Mouse (Mus musculus) kidney, embryonic 14.5 days (tissue): ENCODE measurements around the gene Slc8a3. TPM values are rescaled to one million over a fixed set of nuclear protein-coding genes. Genes with fewer than 3 reads are reported as not detected.

Experiments used
- ATAC-seq: fragments of 200-750 bp; cut with Nextera tagmentation; 2 replicates; pipeline ENCODE4 v1.8.0; 2017; ENCODE audit warnings: moderate number of reproducible peaks, mild to moderate bottlenecking, moderate TSS enrichment, moderate library complexity; ENCODE audit not compliant: low FRiP score, low TSS enrichment
- H3K27ac ChIP-seq: fragments of 300-500 bp; sonication (generic); 2 replicates; pipeline ENCODE4 v1.5.1; 2014; ENCODE audit warnings: low read depth, mild to moderate bottlenecking, low read length, moderate library complexity, mixed read lengths
- H3K27me3 ChIP-seq: fragments of 300-500 bp; sonication (generic); 2 replicates; pipeline ENCODE4 v1.6.1; 2014; ENCODE audit warnings: mild to moderate bottlenecking, low read length; ENCODE audit not compliant: control insufficient read depth, insufficient read depth
- H3K36me3 ChIP-seq: fragments of 300-500 bp; sonication (generic); 2 replicates; pipeline ENCODE4 v1.6.1; 2014; ENCODE audit warnings: low read length, mixed read lengths; ENCODE audit not compliant: control insufficient read depth, insufficient read depth
- H3K4me1 ChIP-seq: fragments of 300-500 bp; sonication (generic); 2 replicates; pipeline ENCODE4 v1.6.1; 2014; ENCODE audit warnings: low read length, mixed read lengths; ENCODE audit not compliant: control insufficient read depth, insufficient read depth
- H3K4me2 ChIP-seq: fragments of 300-500 bp; sonication (generic); replicated peaks from 2 replicates; pipeline ENCODE4 v1.6.1; 2014; ENCODE audit warnings: low read depth, mild to moderate bottlenecking, low read length
- H3K4me3 ChIP-seq: fragments of 300-500 bp; sonication (generic); 2 replicates; pipeline ENCODE4 v1.5.1; 2014; ENCODE audit warnings: mild to moderate bottlenecking, low read length
- H3K9ac ChIP-seq: fragments of 300-500 bp; sonication (generic); 2 replicates; pipeline ENCODE4 v1.6.1; 2014; ENCODE audit warnings: low read depth, mild to moderate bottlenecking, low read length, moderate library complexity
- H3K9me3 ChIP-seq: fragments of 300-500 bp; sonication (generic); 2 replicates; pipeline ENCODE4 v1.6.1; 2016; ENCODE audit warnings: low read length; ENCODE audit not compliant: control insufficient read depth
- WGBS: fragments of 180-500 bp; shearing (Covaris S2); extraction: QIAGEN DNeasy Blood & Tissue Kit; methylation state at CpG from one replicate; pipeline ENCODE4 v1.1.7; 2014; 5-methylcytosine and 5-hydroxymethylcytosine counted together
- polyA plus RNA-seq: library from polyadenylated mRNA; unstranded; fragments of >200 nt; fragmentation: Nextera tagmentation; extraction: Ambion mirVana; gene quantifications from 2 replicates; pipeline ENCODE4 v1.2.1, GENCODE M21; 2014

Gene Slc8a3
- polyA plus RNA-seq, 1 experiment from 2014 or later, result 0.41 TPM

DNA sequence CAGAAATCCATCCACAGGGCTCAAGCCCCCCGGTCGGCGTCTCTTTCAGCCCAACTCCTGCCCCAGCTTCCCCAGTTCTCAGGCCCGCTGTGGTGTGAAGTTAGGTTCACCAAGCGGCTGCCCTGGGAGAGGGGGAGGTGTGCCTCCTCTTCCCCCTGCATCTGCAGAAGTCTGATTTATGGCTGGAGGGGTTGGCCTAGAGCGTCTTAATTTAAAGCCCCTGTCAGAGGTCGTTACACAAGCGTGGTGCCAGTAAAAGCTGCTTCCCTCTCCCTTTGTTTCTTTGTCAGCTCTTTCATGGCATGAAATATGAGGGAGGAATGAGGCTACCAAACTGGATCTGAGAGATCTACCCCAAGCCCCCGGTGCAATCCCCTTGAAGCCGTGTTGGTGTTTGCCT lies 166.9 kb downstream of the Slc8a3 start:
- ATAC-seq, result peak; percentile 86
- Histone ChIP-seq H3K4me3 (no peak overlapping the region), H3K27ac (no peak overlapping the region), H3K4me1 (peaks cover 11% of the 10 kb centered on the region), H3K36me3 (no peaks in the 10 kb centered on the region), H3K4me2 (no peak overlapping the region), H3K27me3 (peaks cover 57% of the 10 kb centered on the region), H3K9me3 (no peaks in the 10 kb centered on the region), H3K9ac (peak overlapping the region; percentile 8; the same call in 1 of the 2 replicates)
- WGBS, result 0% methylated on average over 10 of the region's 10 CpGs

DNA sequence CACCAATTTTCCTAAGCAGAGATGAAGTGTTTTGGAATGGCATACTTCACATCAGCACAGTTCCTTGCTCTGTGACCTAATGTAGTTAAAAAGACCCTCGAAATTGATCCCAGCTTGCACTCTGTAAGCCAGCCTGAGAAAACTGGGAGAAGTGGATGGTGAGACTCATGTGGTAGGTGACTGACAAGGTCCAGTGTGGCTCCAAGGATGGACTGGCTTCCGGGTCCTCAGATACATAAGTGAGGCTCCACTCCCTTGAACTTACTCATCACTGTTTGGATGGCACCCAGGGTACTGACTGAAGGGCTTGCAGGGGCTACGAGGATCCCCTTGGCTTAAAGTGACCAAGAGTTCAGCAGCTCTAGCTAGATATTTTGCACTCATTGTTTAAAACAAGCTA lies 169.4 kb downstream of the Slc8a3 start:
- H3K4me3 ChIP-seq, result no peak overlapping the region
- no peak overlapping the region for H3K9ac ChIP-seq
- no peaks in the 10 kb centered on the region for H3K9me3 ChIP-seq
- H3K27me3 ChIP-seq, result peaks cover 44% of the 10 kb centered on the region
- no peak for ATAC-seq
- H3K4me2 ChIP-seq, result no peak overlapping the region
- H3K4me1 ChIP-seq, result peaks cover 11% of the 10 kb centered on the region
- 90% methylated on average over 3 of the region's 3 CpGs for WGBS
- no peak overlapping the region for H3K27ac ChIP-seq
- H3K36me3 ChIP-seq, result no peaks in the 10 kb centered on the region

- Histone ChIP-seq H3K27ac (no peak overlapping the region), H3K27me3 (peaks cover 40% of the 10 kb centered on the region)
- no peak for ATAC-seq
Measured at GRCm38 (mm10) chr12:81163131-81163530, 169.8 kb downstream of the Slc8a3 start.

DNA sequence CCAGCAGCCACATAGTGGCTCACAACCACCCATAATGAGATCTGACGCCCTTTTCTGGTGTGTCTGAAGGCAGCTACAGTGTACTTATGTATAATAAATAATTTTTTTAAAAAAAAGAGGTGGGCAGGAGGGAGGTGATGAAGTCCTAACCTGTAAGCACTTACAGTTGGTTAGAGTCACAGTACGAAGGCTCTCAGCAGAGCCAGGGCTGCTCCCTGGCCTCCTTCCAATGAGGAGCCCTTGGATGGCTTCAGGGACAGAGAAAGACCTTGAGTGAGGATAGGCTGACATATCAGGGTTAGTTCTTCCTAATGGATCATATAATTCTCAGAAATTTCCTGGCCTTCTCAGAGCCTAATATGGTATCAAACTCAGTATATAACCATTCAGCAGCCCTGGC lies 171.7 kb downstream of the Slc8a3 start:
- Histone ChIP-seq H3K4me1 (peaks cover 8% of the 10 kb centered on the region), H3K36me3 (no peaks in the 10 kb centered on the region), H3K27ac (no peak overlapping the region), H3K9ac (no peak overlapping the region), H3K9me3 (no peaks in the 10 kb centered on the region), H3K4me2 (no peak overlapping the region), H3K4me3 (no peak overlapping the region), H3K27me3 (peaks cover 36% of the 10 kb centered on the region)
- no peak for ATAC-seq
- 81% methylated on average over 2 of the region's 2 CpGs for WGBS

More at GRCm38 (mm10) chr12:81163131-81163530, 169.8 kb downstream of the Slc8a3 start:
- 78% methylated on average over 3 of the region's 3 CpGs for WGBS
- Histone ChIP-seq H3K4me3 (no peak overlapping the region), H3K4me1 (peaks cover 11% of the 10 kb centered on the region), H3K4me2 (no peak overlapping the region), H3K9me3 (no peaks in the 10 kb centered on the region), H3K9ac (no peak overlapping the region), H3K36me3 (no peaks in the 10 kb centered on the region)

- H3K4me1 ChIP-seq, result peaks cover 4% of the 10 kb centered on the region
- H3K9ac ChIP-seq, result no peak overlapping the region
- no peaks in the 10 kb centered on the region for H3K36me3 ChIP-seq
- ATAC-seq, result no peak
- H3K4me3 ChIP-seq, result no peak overlapping the region
- H3K9me3 ChIP-seq, result no peaks in the 10 kb centered on the region
- 66% methylated on average over 5 of the region's 5 CpGs for WGBS
- no peak overlapping the region for H3K27ac ChIP-seq
- no peak overlapping the region for H3K4me2 ChIP-seq
- H3K27me3 ChIP-seq, result peaks cover 36% of the 10 kb centered on the region
Measured at GRCm38 (mm10) chr12:81160831-81161230, 172.1 kb downstream of the Slc8a3 start.

DNA sequence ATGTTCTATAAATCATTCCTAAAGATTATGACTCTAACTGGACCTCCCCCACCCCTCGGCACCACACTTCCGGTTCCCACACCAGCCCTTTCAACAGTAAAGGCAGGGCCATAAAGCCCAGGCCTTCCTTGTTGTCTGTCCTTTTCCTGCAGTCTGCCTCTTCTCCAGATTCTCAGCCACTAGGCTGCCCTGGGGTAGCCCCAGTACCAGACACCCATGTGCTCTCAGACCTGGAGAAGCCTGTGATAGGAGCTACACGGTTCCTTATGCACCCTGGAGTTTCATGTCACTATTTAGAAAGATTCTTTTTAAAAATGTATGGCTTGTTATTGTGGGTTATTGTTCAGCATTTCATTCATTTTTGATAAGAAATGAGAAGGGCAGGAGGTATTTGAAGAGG lies 172.6 kb downstream of the Slc8a3 start:
- H3K9me3 ChIP-seq, result no peaks in the 10 kb centered on the region

GRCm38 (mm10) chr12:81159947-81160346 lies 173.0 kb downstream of the Slc8a3 start:
- Histone ChIP-seq H3K36me3 (no peaks in the 10 kb centered on the region), H3K9ac (no peak overlapping the region), H3K4me3 (no peak overlapping the region), H3K4me1 (no peaks in the 10 kb centered on the region), H3K9me3 (no peaks in the 10 kb centered on the region), H3K27me3 (peaks cover 33% of the 10 kb centered on the region), H3K27ac (no peak overlapping the region), H3K4me2 (no peak overlapping the region)
- WGBS, result 16% methylated on average over 2 of the region's 2 CpGs
- no peak for ATAC-seq

More for the DNA sequence above, 172.6 kb downstream of the Slc8a3 start:
- no peaks in the 10 kb centered on the region for H3K4me1 ChIP-seq
- peaks cover 36% of the 10 kb centered on the region for H3K27me3 ChIP-seq
- H3K27ac ChIP-seq, result no peak overlapping the region
- no peak overlapping the region for H3K9ac ChIP-seq
- H3K4me3 ChIP-seq, result no peak overlapping the region
- no peak overlapping the region for H3K4me2 ChIP-seq
- 23% methylated on average over 3 of the region's 3 CpGs for WGBS
- no peak for ATAC-seq
- H3K36me3 ChIP-seq, result no peaks in the 10 kb centered on the region

- Histone ChIP-seq H3K9ac (no peak overlapping the region), H3K9me3 (no peaks in the 10 kb centered on the region), H3K36me3 (no peaks in the 10 kb centered on the region), H3K4me1 (no peaks in the 10 kb centered on the region), H3K27ac (no peak overlapping the region), H3K4me2 (no peak overlapping the region), H3K4me3 (no peak overlapping the region), H3K27me3 (peaks cover 13% of the 10 kb centered on the region)
- 71% methylated on average over 8 of the region's 8 CpGs for WGBS
- no peak for ATAC-seq
Measured at GRCm38 (mm10) chr12:81156841-81157240, 176.1 kb downstream of the Slc8a3 start.

DNA sequence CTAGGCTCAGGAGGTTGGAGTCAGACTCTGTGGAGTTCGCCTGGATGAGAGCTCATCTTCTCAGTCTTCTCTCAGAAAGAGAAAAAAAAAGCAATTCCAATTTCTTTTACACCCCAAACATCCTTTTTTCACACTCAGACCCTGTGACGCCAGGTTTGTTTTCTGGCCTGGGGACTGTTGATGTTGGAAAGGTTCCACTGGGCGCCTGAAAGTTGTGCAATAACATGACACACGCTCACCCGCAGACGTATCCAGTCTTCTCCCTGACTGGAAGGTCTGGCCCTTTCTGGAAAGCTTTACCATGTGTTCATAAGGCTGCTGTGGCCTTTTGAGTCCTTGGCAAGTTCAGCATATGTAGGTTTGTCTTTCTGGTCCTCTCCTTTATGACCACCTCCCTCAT lies 177.3 kb downstream of the Slc8a3 start:
- no peak overlapping the region for H3K4me2 ChIP-seq
- no peak overlapping the region for H3K4me3 ChIP-seq
- H3K9me3 ChIP-seq, result no peaks in the 10 kb centered on the region
- no peak overlapping the region for H3K9ac ChIP-seq
- H3K4me1 ChIP-seq, result no peaks in the 10 kb centered on the region
- WGBS, result 55% methylated on average over 6 of the region's 6 CpGs
- no peaks in the 10 kb centered on the region for H3K36me3 ChIP-seq
- H3K27me3 ChIP-seq, result peaks cover 9% of the 10 kb centered on the region; the same call in 1 of the 2 replicates
- ATAC-seq, result no peak
- H3K27ac ChIP-seq, result no peak overlapping the region
